Mouse (Mus musculus) erythroblast, embryonic 14.5 days (primary cell): Measurements from ENCODE around the gene Arl15.

Source experiments
- GATA1 ChIP-seq: IDR thresholded peaks from 2 replicates; pipeline ENCODE4 v1.6.1; 2012; ENCODE audit warnings: low read length, inconsistent platforms, mixed read lengths
- TAL1 ChIP-seq: IDR thresholded peaks from 3 replicates; pipeline ENCODE4 v1.6.1; 2012; ENCODE audit warnings: low read length, inconsistent platforms, mixed read lengths

- TF ChIP-seq GATA1 (no peak), TAL1 (no peak)
Measured at GRCm38 (mm10) chr13:113858667-113859391, 64.5 kb downstream of the Arl15 start.
